Mouse (Mus musculus) cerebellum, adult 2 months (tissue): ENCODE measurements around the gene Srpk2. TPM values are rescaled to one million over a fixed set of nuclear protein-coding genes. Genes with fewer than 3 reads are reported as not detected.

Source experiments
- DNase-seq, 2 experiments: peaks; one replicate each; pipeline ENCODE4 v3.0.0; 2021
- H3K27ac ChIP-seq: fragments of 200-500 bp; 2 replicates; pipeline ENCODE4 v1.5.1; 2012; ENCODE audit warnings: low read length, control low read depth, inconsistent platforms; ENCODE audit not compliant: insufficient read depth
- H3K27me3 ChIP-seq: fragments of 200-500 bp; 2 replicates; pipeline ENCODE4 v1.6.1; 2012; ENCODE audit warnings: inconsistent platforms, mild to moderate bottlenecking, low read length, moderate library complexity; ENCODE audit not compliant: control insufficient read depth, insufficient read depth
- H3K4me1 ChIP-seq: fragments of 200-500 bp; 2 replicates; pipeline ENCODE4 v1.6.1; 2011; ENCODE audit warnings: low read length; ENCODE audit not compliant: control insufficient read depth, insufficient read depth
- H3K4me3 ChIP-seq: fragments of 200-500 bp; replicated peaks from 2 replicates; pipeline ENCODE3; 2011; ENCODE audit warnings: mild to moderate bottlenecking, low read depth, low read length, control low read depth; ENCODE audit not compliant: insufficient read depth
- CTCF ChIP-seq: fragments of 200-500 bp; IDR thresholded peaks from 2 replicates; pipeline ENCODE4 v1.5.1; 2011; ENCODE audit warnings: low read depth, mild to moderate bottlenecking, control low read depth, low read length, moderate library complexity, borderline replicate concordance; ENCODE audit not compliant: insufficient read depth
- POLR2A ChIP-seq: fragments of 200-500 bp; IDR thresholded peaks from 2 replicates; pipeline ENCODE4 v1.6.1; 2011; ENCODE audit warnings: low read length, control low read depth, borderline replicate concordance; ENCODE audit not compliant: insufficient read depth
- WGBS: fragments of 180-500 bp; shearing (Covaris S2); methylation state at CpG from one replicate; pipeline ENCODE4 v1.1.7; 2018; 5-methylcytosine and 5-hydroxymethylcytosine counted together
- polyA plus RNA-seq: library from polyadenylated mRNA; depleted of rRNA; stranded (reverse); fragments of >200 nt; gene quantifications from 2 replicates; pipeline ENCODE4 v1.2.3, GENCODE M21; 2012

Srpk2 gene
- polyA plus RNA-seq, 1 experiment, result 71.3 TPM

GRCm38 (mm10) chr5:23515038-23515437 lies 169.4 kb downstream of the Srpk2 start:
- H3K4me3 ChIP-seq, result no peak overlapping the region
- no peaks in the 10 kb centered on the region for H3K27me3 ChIP-seq
- DNase-seq, result no peak
- TF ChIP-seq CTCF, result no peak
- TF ChIP-seq POLR2A, result no peak
- WGBS, result 90% methylated on average over 10 of the region's 10 CpGs
- peaks cover 9% of the 10 kb centered on the region for H3K4me1 ChIP-seq
- H3K27ac ChIP-seq, result no peak overlapping the region

DNA sequence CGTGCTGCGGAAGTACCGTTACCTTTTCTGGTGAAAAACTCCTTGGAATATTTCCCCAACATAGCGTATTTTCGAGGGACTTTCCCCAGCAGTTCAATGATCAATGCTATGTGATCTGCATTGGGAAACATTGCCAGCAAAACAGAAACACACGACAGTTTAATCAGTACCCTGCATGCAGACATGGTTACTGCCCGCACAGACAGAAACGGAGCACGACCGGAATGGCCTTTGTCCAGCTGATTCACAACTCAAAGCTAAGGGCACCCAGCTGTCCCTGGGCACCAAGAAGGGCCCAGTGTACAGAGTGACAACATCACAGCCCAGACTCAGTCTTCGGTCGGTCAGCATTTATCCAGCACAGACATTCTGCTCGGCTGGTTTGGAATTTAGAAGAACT lies 170.9 kb downstream of the Srpk2 start:
- no peak overlapping the region for H3K27ac ChIP-seq
- no peak for TF ChIP-seq POLR2A
- no peak for TF ChIP-seq CTCF
- no peak for DNase-seq
- H3K4me1 ChIP-seq, result no peaks in the 10 kb centered on the region
- H3K27me3 ChIP-seq, result no peaks in the 10 kb centered on the region
- H3K4me3 ChIP-seq, result no peak overlapping the region
- WGBS, result 86% methylated on average over 13 of the region's 13 CpGs

- no peaks in the 10 kb centered on the region for H3K27me3 ChIP-seq
- DNase-seq, result no peak
- 92% methylated on average over 7 of the region's 7 CpGs for WGBS
- H3K4me1 ChIP-seq, result no peaks in the 10 kb centered on the region
- TF ChIP-seq POLR2A (no peak), CTCF (no peak)
- no peak overlapping the region for H3K4me3 ChIP-seq
- no peak overlapping the region for H3K27ac ChIP-seq
These were observed 171.9 kb downstream of the Srpk2 start for GRCm38 (mm10) chr5:23512556-23512955.

- no peak overlapping the region for H3K4me3 ChIP-seq
- H3K27ac ChIP-seq, result no peak overlapping the region
- WGBS, result 71% methylated on average over 5 of the region's 5 CpGs
- peak in 1 of 2 experiments; percentile 5 for DNase-seq
- TF ChIP-seq POLR2A (no peak), CTCF (no peak)
- no peaks in the 10 kb centered on the region for H3K4me1 ChIP-seq
- no peaks in the 10 kb centered on the region for H3K27me3 ChIP-seq
These were observed 173.0 kb downstream of the Srpk2 start for GRCm38 (mm10) chr5:23511456-23511855.

- Histone ChIP-seq H3K27ac (no peak overlapping the region), H3K4me3 (no peak overlapping the region), H3K27me3 (no peaks in the 10 kb centered on the region), H3K4me1 (no peaks in the 10 kb centered on the region)
- no peak for DNase-seq
- TF ChIP-seq CTCF, result no peak
- 81% methylated on average over 6 of the region's 6 CpGs for WGBS
These were observed 175.8 kb downstream of the Srpk2 start for GRCm38 (mm10) chr5:23508630-23509029.

- DNase-seq, result no peak
- TF ChIP-seq POLR2A, result no peak
- TF ChIP-seq CTCF, result no peak
- no peak overlapping the region for H3K4me3 ChIP-seq
- peaks cover 4% of the 10 kb centered on the region; the same call in 1 of the 2 replicates for H3K4me1 ChIP-seq
- 81% methylated on average over 4 of the region's 4 CpGs for WGBS
- H3K27me3 ChIP-seq, result no peaks in the 10 kb centered on the region
- H3K27ac ChIP-seq, result no peak overlapping the region
These were observed 177.2 kb downstream of the Srpk2 start for GRCm38 (mm10) chr5:23507210-23507609.

- TF ChIP-seq POLR2A (no peak), CTCF (no peak)
- no peak overlapping the region for H3K4me3 ChIP-seq
- 83% methylated on average over 3 of the region's 3 CpGs for WGBS
- peaks cover 4% of the 10 kb centered on the region; the same call in 1 of the 2 replicates for H3K4me1 ChIP-seq
- no peak overlapping the region for H3K27ac ChIP-seq
- no peak for DNase-seq
- no peaks in the 10 kb centered on the region for H3K27me3 ChIP-seq
These were observed 178.8 kb downstream of the Srpk2 start for GRCm38 (mm10) chr5:23505578-23505977.

GRCm38 (mm10) chr5:23502317-23502937 lies 182.0 kb downstream of the Srpk2 start:
- no peaks in the 10 kb centered on the region for H3K27me3 ChIP-seq
- 69% methylated on average over 13 of the region's 13 CpGs for WGBS
- peaks cover 4% of the 10 kb centered on the region; the same call in 1 of the 2 replicates for H3K4me1 ChIP-seq
- H3K4me3 ChIP-seq, result no peak overlapping the region
- TF ChIP-seq CTCF (no peak), POLR2A (no peak)
- DNase-seq, result peak in 1 of 2 experiments; percentile 21
- H3K27ac ChIP-seq, result no peak overlapping the region
